Mouse (Mus musculus) neural tube, embryonic 13.5 days (tissue): ENCODE results near the gene Gm12394. TPM values are rescaled to one million over a fixed set of nuclear protein-coding genes. Genes with fewer than 3 reads are reported as not detected.
"Not testable (repeated sequence)": the region's sequence is repeated elsewhere in the genome, so short reads cannot be mapped to it uniquely, and the experiment has no call there.

Source experiments
- ATAC-seq: fragments of 200-750 bp; cut with Nextera tagmentation; 2 replicates; pipeline ENCODE4 v1.8.0; 2017; ENCODE audit warnings: low read depth, mild to moderate bottlenecking, moderate TSS enrichment, moderate library complexity
- H3K27ac ChIP-seq: fragments of 300-500 bp; sonication (generic); replicated peaks from 2 replicates; pipeline ENCODE4 v1.5.1; 2015; ENCODE audit warnings: moderate library complexity, mild to moderate bottlenecking, inconsistent platforms
- H3K27me3 ChIP-seq: fragments of 300-500 bp; sonication (generic); 2 replicates; pipeline ENCODE4 v1.6.1; 2015; ENCODE audit warnings: mild to moderate bottlenecking, inconsistent platforms
- H3K36me3 ChIP-seq: fragments of 300-500 bp; sonication (generic); 2 replicates; pipeline ENCODE4 v1.6.1; 2015; ENCODE audit warnings: mild to moderate bottlenecking, inconsistent platforms
- H3K4me1 ChIP-seq: fragments of 300-500 bp; sonication (generic); replicated peaks from 2 replicates; pipeline ENCODE4 v1.6.1; 2015; ENCODE audit warnings: inconsistent platforms
- H3K4me2 ChIP-seq: fragments of 300-500 bp; sonication (generic); 2 replicates; pipeline ENCODE4 v1.6.1; 2015; ENCODE audit warnings: inconsistent platforms, mild to moderate bottlenecking, moderate library complexity
- H3K4me3 ChIP-seq: fragments of 300-500 bp; sonication (generic); 2 replicates; pipeline ENCODE4 v1.5.1; 2015; ENCODE audit warnings: mild to moderate bottlenecking, inconsistent platforms
- H3K9ac ChIP-seq: fragments of 300-500 bp; sonication (generic); 2 replicates; pipeline ENCODE4 v1.6.1; 2015; ENCODE audit warnings: moderate library complexity, mild to moderate bottlenecking, inconsistent platforms
- H3K9me3 ChIP-seq: fragments of 300-500 bp; sonication (generic); 2 replicates; pipeline ENCODE4 v1.6.1; 2016; ENCODE audit warnings: inconsistent platforms
- WGBS: fragments of 180-500 bp; shearing (Covaris S2); methylation state at CpG from one replicate; pipeline ENCODE4 v1.1.7; 2015; 5-methylcytosine and 5-hydroxymethylcytosine counted together
- polyA plus RNA-seq: library from polyadenylated mRNA; unstranded; fragments of >200 nt; fragmentation: Nextera tagmentation; extraction: Ambion mirVana; gene quantifications from 2 replicates; pipeline ENCODE4 v1.2.1, GENCODE M21; 2015

Gene Gm12394
- polyA plus RNA-seq = 0.45 and 0.59 TPM in 2 replicates

DNA sequence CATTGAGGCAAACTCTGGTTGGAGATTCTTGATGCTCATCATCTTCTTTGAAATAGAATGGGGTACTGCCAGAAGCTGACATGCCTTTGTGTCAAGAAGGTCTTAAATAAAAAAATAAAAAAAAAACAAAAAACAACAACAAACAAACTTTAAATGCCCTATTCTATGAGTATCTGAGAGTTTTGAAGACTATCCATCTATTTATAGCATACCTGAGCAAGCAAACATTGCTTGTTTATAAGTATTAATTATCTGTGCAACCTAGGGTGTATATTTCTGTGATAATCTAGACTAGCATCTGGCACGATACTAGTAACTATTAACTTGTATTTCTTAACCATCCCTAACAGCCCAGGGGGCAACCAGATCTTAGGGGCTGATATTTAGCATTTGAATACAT is at the start of gene Gm12394:
Gene Gm12394 (minus strand): TSS at position 101 of the 400 bp plus-strand sequence.
- H3K4me3 ChIP-seq, H3K4me1 ChIP-seq, H3K9ac ChIP-seq, H3K9me3 ChIP-seq, H3K4me2 ChIP-seq, ATAC-seq, H3K27ac ChIP-seq, H3K27me3 ChIP-seq, H3K36me3 ChIP-seq: not testable (repeated sequence)
- WGBS = 76% methylated on average over 1 of the region's 1 CpGs

DNA sequence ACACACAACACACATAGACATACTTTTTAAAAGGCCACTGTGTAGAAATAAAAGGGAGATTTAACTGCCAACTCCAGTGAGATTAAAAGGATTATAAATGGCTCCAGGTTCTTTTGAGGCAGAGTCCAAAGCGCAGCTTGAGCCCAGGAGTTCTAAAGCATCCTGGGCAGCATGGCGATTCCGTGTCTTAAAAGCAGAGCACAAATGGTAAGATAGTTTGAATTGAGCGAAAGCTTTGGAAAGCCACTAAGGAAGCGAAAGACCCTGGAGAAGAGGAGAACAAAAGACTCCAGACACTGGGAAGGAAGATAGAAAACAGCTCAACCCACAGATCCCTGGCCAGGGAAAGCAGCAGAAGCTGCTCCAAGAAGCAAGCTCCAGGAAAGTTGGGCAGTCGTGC is 48.4 kb upstream of the Gm12394 start:
- no peaks in the 10 kb centered on the region for H3K9me3 ChIP-seq
- no peak overlapping the region for H3K4me2 ChIP-seq
- no peaks in the 10 kb centered on the region for H3K36me3 ChIP-seq
- no peaks in the 10 kb centered on the region for H3K27me3 ChIP-seq
- no peak overlapping the region for H3K9ac ChIP-seq
- no peak overlapping the region for H3K4me3 ChIP-seq
- no peak for ATAC-seq
- H3K27ac ChIP-seq = no peak overlapping the region
- H3K4me1 ChIP-seq = no peaks in the 10 kb centered on the region
- WGBS = 73% methylated on average over 6 of the region's 6 CpGs

DNA sequence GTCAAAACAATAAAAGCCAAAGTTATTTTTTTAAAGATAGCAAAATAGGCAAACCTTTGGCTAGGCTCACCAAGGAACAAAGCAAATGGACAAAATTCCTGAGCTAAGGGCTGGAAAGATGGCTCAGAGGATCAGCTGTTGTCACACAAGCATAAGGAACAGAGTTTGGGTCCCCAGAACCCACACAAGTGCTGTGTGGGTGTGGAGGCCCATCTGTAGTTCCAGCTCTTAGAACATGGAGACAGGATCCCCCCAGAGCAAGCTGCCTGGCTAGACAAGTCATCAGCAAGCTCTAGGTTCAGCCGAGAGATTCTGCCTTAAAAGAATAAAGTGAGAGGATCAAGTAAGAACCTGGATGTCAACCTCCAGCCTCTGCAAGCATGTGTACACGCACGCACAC is 48.0 kb upstream of the Gm12394 start:
- H3K9ac ChIP-seq = no peak overlapping the region
- H3K4me1 ChIP-seq = no peaks in the 10 kb centered on the region
- ATAC-seq = no peak
- H3K27ac ChIP-seq = no peak overlapping the region
- no peak overlapping the region for H3K4me3 ChIP-seq
- no peaks in the 10 kb centered on the region for H3K27me3 ChIP-seq
- no peaks in the 10 kb centered on the region for H3K9me3 ChIP-seq
- 89% methylated on average over 3 of the region's 3 CpGs for WGBS
- no peaks in the 10 kb centered on the region for H3K36me3 ChIP-seq
- no peak overlapping the region for H3K4me2 ChIP-seq

DNA sequence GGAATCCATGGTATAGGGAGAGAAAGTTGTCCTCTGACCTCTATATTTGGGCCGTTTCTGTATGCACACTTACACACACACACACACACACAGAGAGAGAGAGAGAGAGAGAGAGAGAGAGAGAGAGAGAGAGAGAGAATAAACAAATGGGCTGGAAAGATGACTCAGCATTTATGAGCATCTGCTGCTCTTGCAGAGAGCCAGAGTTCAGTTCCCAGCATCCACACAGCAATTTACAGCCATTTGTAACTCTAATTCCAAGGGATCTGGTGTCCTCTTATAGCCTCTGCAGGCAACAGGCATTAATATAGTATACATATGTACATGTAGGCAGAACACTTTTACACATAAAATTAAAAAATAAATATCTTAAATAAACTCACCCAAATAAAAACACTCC is 47.4 kb upstream of the Gm12394 start:
- H3K4me3 ChIP-seq = no peak overlapping the region
- WGBS = 62% methylated on average over 1 of the region's 1 CpGs
- ATAC-seq = no peak

DNA sequence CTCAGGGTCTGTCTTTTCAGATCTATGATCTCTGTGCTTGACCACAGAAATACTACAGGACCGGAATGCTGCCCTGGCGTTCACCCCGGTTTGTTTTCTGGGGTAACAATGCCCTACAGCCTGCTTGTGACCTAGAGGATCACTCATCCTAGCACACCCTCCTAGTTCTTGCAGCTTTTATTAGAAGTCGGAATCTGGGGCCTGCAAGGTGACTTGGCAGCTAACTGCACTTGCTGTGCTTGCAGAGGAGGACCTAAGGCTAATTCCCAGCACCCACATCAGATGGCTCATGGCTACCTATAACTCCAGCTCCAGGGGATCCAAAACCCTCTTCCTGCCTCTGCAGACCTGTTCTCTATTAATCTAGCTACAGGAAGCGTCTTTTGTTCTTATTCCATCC is 46.2 kb upstream of the Gm12394 start:
- H3K36me3 ChIP-seq = no peaks in the 10 kb centered on the region
- no peaks in the 10 kb centered on the region for H3K9me3 ChIP-seq
- no peaks in the 10 kb centered on the region for H3K27me3 ChIP-seq
- H3K4me2 ChIP-seq = no peak overlapping the region
- ATAC-seq = no peak
- H3K4me1 ChIP-seq = no peaks in the 10 kb centered on the region
- H3K27ac ChIP-seq = no peak overlapping the region
- no peak overlapping the region for H3K4me3 ChIP-seq
- WGBS = 88% methylated on average over 5 of the region's 5 CpGs
- no peak overlapping the region for H3K9ac ChIP-seq

More for the DNA sequence above, 47.4 kb upstream of the Gm12394 start:
- Histone ChIP-seq H3K27me3 (no peaks in the 10 kb centered on the region), H3K9me3 (no peaks in the 10 kb centered on the region), H3K9ac (no peak overlapping the region), H3K27ac (no peak overlapping the region), H3K36me3 (no peaks in the 10 kb centered on the region), H3K4me1 (no peaks in the 10 kb centered on the region), H3K4me2 (no peak overlapping the region)

DNA sequence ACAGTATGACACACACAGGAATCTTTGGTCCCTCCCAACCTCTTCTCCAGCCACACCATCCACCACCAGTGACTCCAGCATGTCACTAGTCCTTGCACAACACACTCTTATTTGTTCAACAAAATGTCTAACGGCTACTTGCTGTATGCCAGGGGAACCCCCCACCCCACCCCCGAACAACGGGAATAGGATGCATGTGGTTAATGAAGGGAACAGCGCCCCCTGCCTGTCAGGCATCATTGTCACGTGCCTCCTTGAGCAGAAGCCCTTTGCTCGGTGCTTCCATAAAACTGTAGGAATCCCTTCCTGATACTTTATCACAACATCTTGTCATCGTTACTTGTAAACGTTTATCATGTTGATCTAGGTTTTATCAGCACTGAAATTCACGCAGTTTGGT is 45.6 kb upstream of the Gm12394 start:
- no peaks in the 10 kb centered on the region for H3K36me3 ChIP-seq
- H3K9me3 ChIP-seq = no peaks in the 10 kb centered on the region
- no peaks in the 10 kb centered on the region for H3K4me1 ChIP-seq
- no peak overlapping the region for H3K27ac ChIP-seq
- no peak overlapping the region for H3K4me3 ChIP-seq
- WGBS = 65% methylated on average over 9 of the region's 9 CpGs
- no peaks in the 10 kb centered on the region for H3K27me3 ChIP-seq
- H3K9ac ChIP-seq = no peak overlapping the region
- no peak for ATAC-seq
- H3K4me2 ChIP-seq = no peak overlapping the region

DNA sequence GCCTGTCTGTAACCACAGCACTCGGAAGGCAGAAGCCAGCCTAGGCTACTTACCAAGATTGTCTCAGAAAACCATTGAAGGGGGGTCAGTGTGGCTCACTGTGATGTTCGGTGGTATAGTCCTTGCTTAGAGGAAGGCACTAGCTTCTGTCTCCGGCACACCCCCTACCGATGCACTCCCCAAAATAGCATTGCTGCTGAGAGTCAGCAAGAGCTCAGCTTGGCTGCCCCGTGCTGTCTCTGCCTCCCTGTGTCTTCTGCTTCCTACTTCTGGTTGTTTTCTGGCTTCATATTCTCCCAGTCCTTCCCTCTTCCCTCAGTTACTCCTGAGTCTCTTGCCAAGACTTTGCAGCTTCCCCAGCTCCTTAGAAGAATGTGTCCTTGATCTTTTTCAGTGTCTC is 44.3 kb upstream of the Gm12394 start:
- no peak overlapping the region for H3K4me3 ChIP-seq
- no peaks in the 10 kb centered on the region for H3K4me1 ChIP-seq
- no peaks in the 10 kb centered on the region for H3K27me3 ChIP-seq
- no peak overlapping the region for H3K27ac ChIP-seq
- ATAC-seq = no peak
- no peak overlapping the region for H3K4me2 ChIP-seq
- no peaks in the 10 kb centered on the region for H3K36me3 ChIP-seq
- 69% methylated on average over 5 of the region's 5 CpGs for WGBS
- no peaks in the 10 kb centered on the region for H3K9me3 ChIP-seq
- no peak overlapping the region for H3K9ac ChIP-seq

DNA sequence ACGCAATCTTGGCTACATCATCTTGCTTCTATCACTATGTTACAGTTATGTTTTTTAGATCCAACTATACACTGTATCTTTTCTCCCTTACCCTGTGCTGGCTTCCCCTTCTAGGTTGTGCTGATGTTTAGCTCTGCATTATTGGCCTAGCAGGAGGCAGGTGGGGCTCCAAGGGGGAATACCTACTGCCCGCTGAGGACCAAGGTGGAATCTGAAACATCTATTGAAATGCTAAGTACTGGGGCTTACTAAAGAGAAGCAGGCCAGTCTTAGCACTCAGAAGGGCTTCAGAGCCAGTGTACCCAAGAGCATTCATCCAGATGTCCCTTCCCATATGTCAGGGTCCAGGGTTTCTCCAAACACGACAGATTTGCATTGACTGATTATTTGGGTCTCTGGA is 42.3 kb upstream of the Gm12394 start:
- Histone ChIP-seq H3K4me2 (no peak overlapping the region), H3K27me3 (no peaks in the 10 kb centered on the region), H3K9ac (no peak overlapping the region), H3K4me3 (no peak overlapping the region), H3K36me3 (no peaks in the 10 kb centered on the region), H3K27ac (no peak overlapping the region), H3K4me1 (peaks cover 7% of the 10 kb centered on the region), H3K9me3 (no peaks in the 10 kb centered on the region)
- 40% methylated on average over 3 of the region's 3 CpGs for WGBS
- no peak for ATAC-seq

DNA sequence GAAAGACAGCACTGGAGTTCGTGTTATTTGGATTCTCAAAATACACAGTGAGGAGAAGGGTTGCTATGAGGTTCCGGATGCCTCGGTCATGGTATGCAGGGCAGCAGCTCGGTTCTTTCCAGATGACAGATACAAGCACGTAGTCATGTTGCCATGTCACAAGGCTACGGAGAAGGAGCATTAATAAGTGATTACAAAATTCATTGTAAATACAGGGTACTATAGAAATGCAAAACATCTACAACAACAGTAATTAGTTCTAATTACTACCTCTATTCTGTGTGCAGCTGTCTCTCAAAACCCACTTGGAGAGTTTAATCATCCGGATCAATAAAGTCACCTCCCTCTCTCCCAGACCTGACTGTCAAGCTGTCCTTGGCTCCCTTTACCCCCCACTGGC is 38.5 kb upstream of the Gm12394 start:
- H3K4me2 ChIP-seq = no peak overlapping the region

DNA sequence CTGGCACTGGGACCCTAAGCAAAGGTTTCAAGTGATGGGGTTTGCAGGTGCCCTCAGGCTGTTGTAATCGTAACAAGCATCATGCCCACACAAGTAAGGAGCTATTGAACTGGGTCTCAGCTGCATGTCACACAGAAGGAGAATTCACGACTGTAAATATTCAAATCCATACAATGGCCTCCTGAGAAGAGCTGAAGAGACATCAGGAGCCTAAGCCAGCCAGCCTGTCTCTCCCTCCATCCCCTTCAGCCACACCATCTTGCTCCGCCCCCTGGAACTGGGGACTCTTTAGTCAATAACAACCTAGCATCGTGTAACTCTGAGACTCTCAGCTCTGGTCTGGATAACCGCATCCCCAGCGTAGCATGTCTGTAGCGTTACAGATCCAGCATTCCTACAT is 34.6 kb upstream of the Gm12394 start:
- Histone ChIP-seq H3K9ac (no peak overlapping the region), H3K27ac (no peak overlapping the region), H3K4me3 (no peak overlapping the region), H3K9me3 (no peaks in the 10 kb centered on the region), H3K36me3 (no peaks in the 10 kb centered on the region), H3K4me1 (peaks cover 7% of the 10 kb centered on the region), H3K4me2 (no peak overlapping the region), H3K27me3 (no peaks in the 10 kb centered on the region)
- no peak for ATAC-seq
- WGBS = 60% methylated on average over 7 of the region's 7 CpGs

More for the DNA sequence above, 38.5 kb upstream of the Gm12394 start:
- Histone ChIP-seq H3K4me3 (no peak overlapping the region), H3K9me3 (no peaks in the 10 kb centered on the region), H3K9ac (no peak overlapping the region), H3K27ac (no peak overlapping the region), H3K4me1 (peaks cover 7% of the 10 kb centered on the region), H3K36me3 (no peaks in the 10 kb centered on the region), H3K27me3 (no peaks in the 10 kb centered on the region)
- ATAC-seq = no peak
- 53% methylated on average over 7 of the region's 7 CpGs for WGBS

DNA sequence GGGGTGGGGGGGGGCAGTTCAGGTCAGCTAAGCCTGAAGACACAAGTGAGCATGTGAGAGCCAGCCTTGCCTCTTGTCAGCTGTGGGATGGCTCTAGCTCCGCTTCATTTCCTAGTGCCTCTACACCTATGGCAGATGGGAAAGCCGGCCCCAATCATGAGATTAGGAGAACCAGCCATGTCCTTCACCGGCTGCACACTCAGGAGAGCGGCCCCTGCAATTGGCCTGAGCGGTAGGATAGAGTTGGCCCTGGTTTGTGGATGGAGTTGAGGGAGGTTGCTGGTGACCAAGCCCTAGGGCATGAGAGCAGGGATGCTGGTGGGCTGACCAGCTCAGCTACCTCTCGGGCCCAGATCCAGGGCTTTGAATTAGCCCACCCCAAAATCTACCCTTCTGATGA is 32.2 kb upstream of the Gm12394 start:
- 96% methylated on average over 6 of the region's 6 CpGs for WGBS

DNA sequence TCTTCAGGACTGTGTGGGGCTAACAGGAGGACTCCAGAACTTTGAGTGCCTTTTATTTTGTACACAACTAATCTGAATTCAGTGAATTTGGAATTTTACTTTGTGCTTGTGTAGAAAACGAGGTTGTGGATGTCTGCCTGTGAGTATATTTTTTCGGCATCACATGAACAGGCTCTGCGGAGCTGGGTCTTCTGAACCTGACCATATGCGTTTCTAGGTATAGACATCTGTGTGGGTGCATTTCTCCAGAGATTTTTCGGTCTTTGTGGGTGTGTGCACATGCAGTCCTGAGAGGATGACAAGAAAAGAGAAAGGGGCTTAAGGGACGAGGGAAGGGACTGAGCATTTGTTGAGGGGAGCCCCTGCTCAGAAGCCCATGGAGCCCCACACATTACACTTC is 30.4 kb upstream of the Gm12394 start:
- ATAC-seq = no peak
- 91% methylated on average over 6 of the region's 6 CpGs for WGBS
- Histone ChIP-seq H3K4me1 (no peaks in the 10 kb centered on the region), H3K4me2 (no peak overlapping the region), H3K4me3 (no peak overlapping the region), H3K9me3 (no peaks in the 10 kb centered on the region), H3K27ac (no peak overlapping the region), H3K27me3 (no peaks in the 10 kb centered on the region), H3K9ac (no peak overlapping the region), H3K36me3 (no peaks in the 10 kb centered on the region)

More for the DNA sequence above, 32.2 kb upstream of the Gm12394 start:
- H3K4me1 ChIP-seq = no peaks in the 10 kb centered on the region
- no peak overlapping the region for H3K27ac ChIP-seq
- H3K27me3 ChIP-seq = no peaks in the 10 kb centered on the region
- H3K36me3 ChIP-seq = no peaks in the 10 kb centered on the region
- no peaks in the 10 kb centered on the region for H3K9me3 ChIP-seq
- ATAC-seq = no peak
- no peak overlapping the region for H3K4me3 ChIP-seq
- no peak overlapping the region for H3K4me2 ChIP-seq
- H3K9ac ChIP-seq = no peak overlapping the region

DNA sequence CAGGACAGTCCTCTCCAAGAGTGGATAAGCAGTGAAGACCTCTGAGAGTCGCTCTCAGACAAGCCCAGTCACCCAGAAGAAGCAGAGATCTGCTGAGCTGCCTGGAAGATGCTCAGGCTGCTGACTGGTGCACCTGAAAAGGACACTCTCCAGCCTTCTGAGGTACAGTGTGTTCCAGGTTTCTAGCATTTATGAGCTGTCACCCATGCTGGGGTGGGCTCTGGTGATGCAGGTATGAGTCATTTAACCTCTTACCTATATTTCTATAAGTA is 24.0 kb upstream of the Gm12394 start:
- Histone ChIP-seq H3K4me3 (no peak overlapping the region), H3K9me3 (no peaks in the 10 kb centered on the region), H3K27me3 (no peaks in the 10 kb centered on the region), H3K36me3 (no peaks in the 10 kb centered on the region), H3K4me2 (no peak overlapping the region), H3K9ac (no peak overlapping the region), H3K4me1 (no peaks in the 10 kb centered on the region), H3K27ac (no peak overlapping the region)
- ATAC-seq = no peak
- 68% methylated on average over 1 of the region's 1 CpGs for WGBS
